Mouse (Mus musculus) erythroblast, embryonic 14.5 days (primary cell): ENCODE data around the gene Gnb1. TPM values are rescaled to one million over a fixed set of nuclear protein-coding genes. Genes with fewer than 3 reads are reported as not detected.

Source experiments
- H3K27me3 ChIP-seq: 2 replicates; pipeline ENCODE4 v1.6.1; 2012; ENCODE audit warnings: inconsistent platforms; ENCODE audit not compliant: control insufficient read depth
- H3K36me3 ChIP-seq: 2 replicates; pipeline ENCODE4 v1.6.1; 2012; ENCODE audit warnings: mild to moderate bottlenecking, inconsistent platforms; ENCODE audit not compliant: control insufficient read depth
- H3K4me1 ChIP-seq: 2 replicates; pipeline ENCODE4 v1.6.1; 2012; ENCODE audit warnings: inconsistent platforms; ENCODE audit not compliant: control insufficient read depth
- H3K4me3 ChIP-seq: replicated peaks from 2 replicates; pipeline ENCODE3; 2012; ENCODE audit warnings: moderate library complexity, mild to moderate bottlenecking, inconsistent platforms
- H3K9me3 ChIP-seq: 2 replicates; pipeline ENCODE4 v1.6.1; 2012; ENCODE audit warnings: low read length, inconsistent platforms, mixed read lengths; ENCODE audit not compliant: control insufficient read depth
- GATA1 ChIP-seq: IDR thresholded peaks from 2 replicates; pipeline ENCODE4 v1.6.1; 2012; ENCODE audit warnings: low read length, inconsistent platforms, mixed read lengths
- TAL1 ChIP-seq: IDR thresholded peaks from 3 replicates; pipeline ENCODE4 v1.6.1; 2012; ENCODE audit warnings: low read length, inconsistent platforms, mixed read lengths
- polyA plus RNA-seq: library from polyadenylated mRNA; stranded (reverse); fragments of >175 nt; gene quantifications from 2 replicates; pipeline ENCODE4 v1.2.3, GENCODE M21; 2012

Gene Gnb1
- polyA plus RNA-seq, 1 experiment, result 2.9 TPM

GRCm38 (mm10) chr4:155596606-155597005 lies 105.4 kb downstream of the Gnb1 start:
- Histone ChIP-seq H3K36me3 (no peaks in the 10 kb centered on the region), H3K9me3 (no peaks in the 10 kb centered on the region), H3K27me3 (no peaks in the 10 kb centered on the region), H3K4me3 (no peak overlapping the region), H3K4me1 (peaks cover 49% of the 10 kb centered on the region)
- TF ChIP-seq TAL1 (no peak), GATA1 (no peak)

GRCm38 (mm10) chr4:155598536-155598935 lies 107.4 kb downstream of the Gnb1 start:
- Histone ChIP-seq H3K4me1 (peaks cover 64% of the 10 kb centered on the region), H3K4me3 (no peak overlapping the region), H3K36me3 (peaks cover 8% of the 10 kb centered on the region), H3K9me3 (no peaks in the 10 kb centered on the region), H3K27me3 (no peaks in the 10 kb centered on the region)
- no peak for TF ChIP-seq TAL1
- no peak for TF ChIP-seq GATA1

GRCm38 (mm10) chr4:155599901-155600825 lies 109.0 kb downstream of the Gnb1 start:
- Histone ChIP-seq H3K4me3 (peak overlapping the region; percentile 97), H3K27me3 (no peaks in the 10 kb centered on the region), H3K9me3 (no peaks in the 10 kb centered on the region), H3K4me1 (peaks cover 78% of the 10 kb centered on the region), H3K36me3 (peaks cover 22% of the 10 kb centered on the region)
- TF ChIP-seq TAL1, result no peak
- no peak for TF ChIP-seq GATA1

GRCm38 (mm10) chr4:155601091-155601996 lies 110.2 kb downstream of the Gnb1 start, which contains the start of gene Slc35e2:
Gene Slc35e2, plus strand, starts transcription at chr4:155601416.
- no peak for TF ChIP-seq TAL1
- no peak for TF ChIP-seq GATA1
- Histone ChIP-seq H3K27me3 (no peaks in the 10 kb centered on the region), H3K4me1 (peaks cover 74% of the 10 kb centered on the region), H3K36me3 (peaks cover 32% of the 10 kb centered on the region), H3K9me3 (no peaks in the 10 kb centered on the region), H3K4me3 (peak within 1 kb of the TSS; percentile 97)

GRCm38 (mm10) chr4:155601997-155602456 lies 110.9 kb downstream of the Gnb1 start:
- peak overlapping the region; percentile 97 for H3K4me3 ChIP-seq
- peaks cover 36% of the 10 kb centered on the region for H3K36me3 ChIP-seq
- H3K9me3 ChIP-seq, result no peaks in the 10 kb centered on the region
- peaks cover 67% of the 10 kb centered on the region for H3K4me1 ChIP-seq
- H3K27me3 ChIP-seq, result no peaks in the 10 kb centered on the region
- TF ChIP-seq TAL1 (no peak), GATA1 (no peak)

GRCm38 (mm10) chr4:155602753-155603152 lies 111.6 kb downstream of the Gnb1 start:
- Histone ChIP-seq H3K27me3 (no peaks in the 10 kb centered on the region), H3K4me1 (peaks cover 62% of the 10 kb centered on the region), H3K36me3 (peaks cover 42% of the 10 kb centered on the region), H3K9me3 (no peaks in the 10 kb centered on the region), H3K4me3 (peak overlapping the region; percentile 97)
- peak; percentile 36; the same call in 1 of the 3 replicates for TF ChIP-seq TAL1
- no peak for TF ChIP-seq GATA1

GRCm38 (mm10) chr4:155603801-155604200 lies 112.6 kb downstream of the Gnb1 start:
- Histone ChIP-seq H3K27me3 (no peaks in the 10 kb centered on the region), H3K9me3 (no peaks in the 10 kb centered on the region), H3K4me1 (peaks cover 52% of the 10 kb centered on the region), H3K4me3 (no peak overlapping the region), H3K36me3 (peaks cover 52% of the 10 kb centered on the region)
- no peak for TF ChIP-seq GATA1
- no peak for TF ChIP-seq TAL1

- TF ChIP-seq TAL1, result no peak
- no peak for TF ChIP-seq GATA1
- no peak overlapping the region for H3K4me3 ChIP-seq
- no peaks in the 10 kb centered on the region for H3K27me3 ChIP-seq
- peaks cover 63% of the 10 kb centered on the region for H3K36me3 ChIP-seq
- no peaks in the 10 kb centered on the region for H3K9me3 ChIP-seq
- H3K4me1 ChIP-seq, result peaks cover 39% of the 10 kb centered on the region
Observed at GRCm38 (mm10) chr4:155605132-155605531, 114.0 kb downstream of the Gnb1 start.

- Histone ChIP-seq H3K4me1 (peaks cover 30% of the 10 kb centered on the region), H3K4me3 (no peak overlapping the region), H3K9me3 (no peaks in the 10 kb centered on the region), H3K27me3 (no peaks in the 10 kb centered on the region), H3K36me3 (peaks cover 78% of the 10 kb centered on the region)
- no peak for TF ChIP-seq GATA1
- no peak for TF ChIP-seq TAL1
Observed at GRCm38 (mm10) chr4:155606825-155607224, 115.7 kb downstream of the Gnb1 start.

Other genes with a start within 250 kb of the Gnb1 start
- gene Faap20, start 241.6 kb upstream of the Gnb1 start, polyA plus RNA-seq, result 0.51 and 0.61 TPM in 2 replicates
- gene Prkcz, start 130.0 kb upstream of the Gnb1 start, polyA plus RNA-seq, result 0.02 and 0.04 TPM in 2 replicates
- not detected in 2 replicates for gene Gabrd, start 93.2 kb upstream of the Gnb1 start, polyA plus RNA-seq
- not detected in 2 replicates for gene Cfap74, start 82.2 kb upstream of the Gnb1 start, polyA plus RNA-seq
- not detected in 2 replicates for gene Tmem52, start 22.2 kb upstream of the Gnb1 start, polyA plus RNA-seq
- 1.0 and 1.9 TPM in 2 replicates for gene Nadk, start 71.0 kb downstream of the Gnb1 start, polyA plus RNA-seq
- 0.09 and 0.12 TPM in 2 replicates for gene Slc35e2, start 110.1 kb downstream of the Gnb1 start, polyA plus RNA-seq
- gene Cdk11b, start 133.5 kb downstream of the Gnb1 start, polyA plus RNA-seq, result 5.0 and 6.4 TPM in 2 replicates
- gene Gm10563, start 154.0 kb downstream of the Gnb1 start, polyA plus RNA-seq, result not detected in 2 replicates
- not detected in 2 replicates for gene Mmp23, start 162.0 kb downstream of the Gnb1 start, polyA plus RNA-seq
- 0.69 and 0.71 TPM in 2 replicates for gene Mib2, start 177.8 kb downstream of the Gnb1 start, polyA plus RNA-seq
- 0.02 TPM in 1 of 2 replicates, not detected in the other for gene Fndc10, start 203.0 kb downstream of the Gnb1 start, polyA plus RNA-seq
- gene Ssu72, start 213.4 kb downstream of the Gnb1 start, polyA plus RNA-seq, result 0.83 and 1.1 TPM in 2 replicates
- 0.01 and 0.06 TPM in 2 replicates for gene Tmem240, start 243.4 kb downstream of the Gnb1 start, polyA plus RNA-seq